Mouse (Mus musculus): ENCODE measurements at regions not wholly inside any gene's neighbourhood (a gene's known extent, or its start where the extent isn't known, plus 50 kb on each side); places are given as distances from the start of the nearest gene placed in this dataset.
A peak's percentile ranks its signal among the peaks of the same experiment; 100 is the strongest.

GRCm38 (mm10) chr19:49741239-49741638, 937.2 kb downstream of the Sorcs1 start:
- DNase-seq (ENCODE audit: extremely low spot score in 1 of 2, low spot score in 1 of 2), result peak in 1 of 2 experiments; percentile 37

GRCm38 (mm10) chr19:49739483-49740175, 938.8 kb downstream of the Sorcs1 start:
- no peak for DNase-seq (ENCODE audit: extremely low spot score in 1 of 2, low spot score in 1 of 2)

- peak in 1 of 2 experiments; percentile 14 for DNase-seq (ENCODE audit: extremely low spot score in 1 of 2, low spot score in 1 of 2)
Observed at GRCm38 (mm10) chr19:49697659-49698058, 980.8 kb downstream of the Sorcs1 start.

GRCm38 (mm10) chr19:49685588-49686281, 992.7 kb downstream of the Sorcs1 start:
- no peak for DNase-seq (ENCODE audit: extremely low spot score in 1 of 2, low spot score in 1 of 2)

- peak; percentile 28 to 39 for DNase-seq (ENCODE audit: extremely low spot score in 1 of 2, low spot score in 1 of 2)
Observed at GRCm38 (mm10) chr19:49681204-49681603, 997.2 kb downstream of the Sorcs1 start.

- peak in 1 of 2 experiments; percentile 23 for DNase-seq (ENCODE audit: extremely low spot score in 1 of 2, low spot score in 1 of 2)
Observed at GRCm38 (mm10) chr19:49680006-49680405, 998.4 kb downstream of the Sorcs1 start.

GRCm38 (mm10) chr19:49675931-49676330, 1002.5 kb downstream of the Sorcs1 start:
- no peak for DNase-seq (ENCODE audit: extremely low spot score in 1 of 2, low spot score in 1 of 2)

- DNase-seq (ENCODE audit: extremely low spot score in 1 of 2, low spot score in 1 of 2), result peak in 1 of 2 experiments; percentile 1
Observed at GRCm38 (mm10) chr19:49629963-49630362, 1048.5 kb downstream of the Sorcs1 start.

GRCm38 (mm10) chr19:49619920-49620319, 1058.5 kb downstream of the Sorcs1 start:
- no peak for DNase-seq (ENCODE audit: extremely low spot score in 1 of 2, low spot score in 1 of 2)

GRCm38 (mm10) chr19:49615071-49615470, 1063.4 kb downstream of the Sorcs1 start:
- DNase-seq (ENCODE audit: extremely low spot score in 1 of 2, low spot score in 1 of 2), result peak in 1 of 2 experiments; percentile 4

All from frontal cortex, adult 2 months (tissue).